Mouse (Mus musculus) granulocyte monocyte progenitor cell, adult 5-6 weeks (primary cell): ENCODE results near the gene Chadl. TPM values are rescaled to one million over a fixed set of nuclear protein-coding genes. Genes with fewer than 3 reads are reported as not detected.
"Not testable (repeated sequence)": the region's sequence is repeated elsewhere in the genome, so short reads cannot be mapped to it uniquely, and the experiment has no call there.

Source experiments
- ATAC-seq: replicated peaks from 2 replicates; pipeline ENCODE4 v1.8.0; 2016; ENCODE audit warnings: mild to moderate bottlenecking, moderate TSS enrichment, inconsistent platforms; ENCODE audit not compliant: poor library complexity, severe bottlenecking
- total RNA-seq, 2 experiments: library from RNA; stranded (forward) in 1 of 2; stranded (reverse) in 1 of 2; fragments of 200-712, 200-1000 nt in 1 of 2; fragments of >200 nt in 1 of 2; fragmentation: Nextera tagmentation in 1 of 2; gene quantifications; 2 replicates each; pipeline ENCODE4 v1.2.3; 2014 to 2017

Gene Chadl
- not detected in 2 replicates for total RNA-seq (2014; fragmentation: Nextera tagmentation)
- 0.43 TPM in 1 of 2 replicates, not detected in the other for total RNA-seq (2017)

DNA sequence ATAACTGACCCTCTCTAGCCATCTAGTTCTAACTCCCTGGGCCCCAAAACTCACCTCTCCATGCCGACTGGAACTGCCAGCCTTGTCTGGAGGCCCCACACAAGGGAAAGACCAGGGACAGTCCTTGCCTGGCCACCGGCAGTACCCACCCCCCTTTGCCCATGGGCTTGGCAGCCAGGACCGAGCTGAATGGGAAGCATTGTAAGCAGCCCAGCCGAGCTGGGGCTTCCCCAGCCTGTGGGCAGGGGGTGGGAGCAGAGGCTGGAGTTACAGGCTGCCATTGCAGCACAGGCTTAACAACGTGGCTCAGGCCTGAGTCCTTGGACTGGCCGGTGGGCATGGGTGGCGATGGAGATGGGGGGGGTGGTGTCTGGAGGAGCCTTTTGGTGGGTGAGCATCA lies at the start of gene Chadl:
Gene Chadl (minus strand): TSS at position 113 of the 400 bp plus-strand sequence.
- no peak for ATAC-seq

DNA sequence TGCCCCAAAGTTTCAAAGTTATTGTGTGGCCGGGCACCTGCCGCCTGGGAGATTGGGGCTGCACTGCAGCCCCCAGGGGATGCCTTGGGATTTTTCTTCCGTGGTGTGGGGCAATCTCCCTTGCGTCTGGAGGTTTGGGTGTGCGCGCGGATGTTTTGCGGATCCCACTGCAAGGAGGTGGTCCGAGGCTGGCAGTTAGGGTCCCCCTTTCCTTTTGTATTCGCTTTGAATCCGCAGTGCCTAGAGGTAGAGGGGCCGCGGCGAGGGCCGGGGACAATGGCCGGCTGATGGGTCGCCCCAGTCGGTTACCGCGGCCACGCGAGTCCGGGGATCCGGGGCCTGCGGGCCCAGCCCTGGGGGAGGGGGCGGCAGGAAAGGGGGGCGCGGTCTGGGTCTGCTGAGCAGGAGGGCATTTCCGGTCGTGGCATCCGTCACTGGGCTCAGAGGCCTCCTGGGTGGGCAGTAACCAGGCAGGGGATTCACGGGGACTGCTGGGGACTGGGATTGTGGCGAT lies 48.6 kb upstream of the Chadl start:
- ATAC-seq, result peak; percentile 69

GRCm38 (mm10) chr15:81744992-81745600 lies 48.0 kb upstream of the Chadl start, which contains the start of the genes Zc3h7b and Rangap1:
TSS of gene Zc3h7b (plus strand) at chr15:81745057.
TSS of gene Rangap1 (minus strand) at chr15:81745530.
- peak; percentile 67 for ATAC-seq

- ATAC-seq, result not testable (repeated sequence)
These were observed 45.3 kb upstream of the Chadl start for GRCm38 (mm10) chr15:81742368-81742767.

- ATAC-seq, result no peak
These were observed 42.8 kb upstream of the Chadl start for GRCm38 (mm10) chr15:81739924-81740323.

DNA sequence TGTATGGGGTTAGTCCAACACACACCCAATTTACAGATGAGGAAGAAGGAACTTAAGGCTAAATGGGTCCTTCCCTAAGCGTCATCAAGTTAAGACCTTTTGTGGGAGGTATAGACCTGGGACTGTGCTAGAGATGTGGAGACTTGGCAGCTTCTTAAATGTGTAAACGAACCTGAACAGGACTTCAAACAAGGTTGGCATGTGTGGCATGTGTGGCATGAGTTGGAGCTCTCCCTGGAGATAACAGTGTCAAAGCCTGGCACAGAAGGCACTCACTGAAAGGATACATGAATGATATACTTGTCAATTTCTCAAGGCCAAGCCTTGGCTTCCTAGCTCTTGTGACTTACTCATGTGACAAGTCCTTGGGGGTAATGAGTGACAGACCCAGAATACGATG lies 42.2 kb upstream of the Chadl start:
- no peak for ATAC-seq

GRCm38 (mm10) chr15:81735075-81735474 lies 38.0 kb upstream of the Chadl start:
- no peak for ATAC-seq

DNA sequence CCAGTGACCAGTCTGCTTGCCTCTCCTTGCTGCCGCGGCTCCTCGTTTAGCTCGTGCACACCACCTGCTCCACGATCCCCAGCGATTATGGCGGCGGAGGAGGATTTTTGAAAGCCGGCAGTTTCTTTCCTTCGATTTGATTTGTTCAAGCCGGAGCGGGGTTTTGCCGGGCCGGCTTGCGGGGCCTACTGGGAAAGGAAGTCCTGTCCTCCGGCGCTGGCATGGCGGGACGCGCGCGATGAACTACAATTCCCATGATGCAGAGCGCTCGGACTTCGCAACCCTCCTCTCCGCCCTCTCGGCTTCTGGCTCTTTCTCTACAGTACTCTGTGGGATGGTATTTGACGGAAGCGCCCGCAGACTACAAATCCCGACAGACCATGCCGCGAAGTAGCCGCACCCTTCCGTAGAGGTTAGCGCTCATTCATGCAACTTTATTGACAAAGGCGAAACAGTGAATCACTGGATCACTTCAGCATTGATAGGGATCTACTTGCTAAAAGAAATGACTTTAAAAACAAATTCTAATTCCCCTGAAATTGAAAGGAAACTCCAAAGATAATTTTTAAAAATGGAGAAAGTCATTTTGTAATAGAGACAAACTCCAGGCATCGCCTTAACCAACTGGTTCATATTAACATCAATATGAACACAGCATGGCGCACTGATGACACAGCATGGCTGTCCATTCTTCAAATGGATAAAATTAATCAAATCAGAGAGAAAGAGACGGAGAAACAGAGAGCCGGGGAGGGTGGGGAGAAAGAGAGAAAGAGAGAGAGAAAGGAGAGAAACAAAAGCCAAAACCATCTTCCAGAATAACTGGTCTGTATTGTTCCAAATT lies 32.9 kb upstream of the Chadl start:
- ATAC-seq, result peak; percentile 98

- ATAC-seq, result peak; percentile 50
These were observed 32.2 kb upstream of the Chadl start for GRCm38 (mm10) chr15:81729241-81729791.

- no peak for ATAC-seq
These were observed 28.9 kb upstream of the Chadl start for GRCm38 (mm10) chr15:81725965-81726364.

- ATAC-seq, result no peak
These were observed 26.6 kb upstream of the Chadl start for GRCm38 (mm10) chr15:81723653-81724052.

DNA sequence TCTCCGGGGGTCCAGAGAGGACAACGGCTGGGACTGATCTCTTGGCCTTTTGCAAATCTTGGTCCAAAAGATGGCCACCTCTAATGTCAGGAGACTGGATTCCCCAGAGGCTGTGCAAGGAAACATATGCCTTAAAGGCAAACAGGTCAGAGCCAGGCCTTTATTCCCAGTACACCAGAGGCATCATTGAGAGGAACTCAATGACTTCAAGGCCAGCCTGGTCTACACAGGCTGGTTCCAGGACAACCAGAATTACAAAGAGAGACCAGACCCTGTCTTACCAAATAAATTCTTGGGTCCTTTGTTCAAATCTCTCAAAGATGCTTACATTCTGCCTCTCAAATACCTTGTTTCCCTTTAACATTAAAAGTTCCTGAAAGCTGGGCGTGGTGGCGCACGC lies 25.3 kb upstream of the Chadl start:
- ATAC-seq, result no peak

GRCm38 (mm10) chr15:81719139-81719531 lies 22.0 kb upstream of the Chadl start:
- no peak for ATAC-seq

- ATAC-seq, result no peak
These were observed 21.4 kb upstream of the Chadl start for GRCm38 (mm10) chr15:81718336-81719138.

GRCm38 (mm10) chr15:81713742-81714141 lies 16.7 kb upstream of the Chadl start:
- ATAC-seq, result no peak

DNA sequence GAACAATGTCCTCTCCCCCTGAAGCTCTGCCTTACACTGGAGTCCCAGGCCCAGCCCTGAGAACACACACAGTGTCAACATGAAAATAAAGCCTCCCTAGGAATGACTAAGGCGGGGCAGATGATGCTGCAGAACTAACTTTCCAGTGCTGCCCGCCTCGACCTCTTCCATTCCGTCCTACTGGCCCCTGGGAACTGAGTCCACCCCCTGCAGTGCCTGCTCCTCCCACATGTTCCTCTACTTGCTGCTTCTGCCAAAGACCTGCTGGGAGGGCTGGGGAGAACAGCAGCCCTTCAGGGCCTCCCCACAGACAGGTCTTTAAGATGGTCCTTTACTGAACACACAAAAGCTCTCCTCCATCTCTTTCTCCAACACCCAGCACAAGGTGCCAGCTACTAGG lies 13.7 kb upstream of the Chadl start:
- ATAC-seq, result no peak

DNA sequence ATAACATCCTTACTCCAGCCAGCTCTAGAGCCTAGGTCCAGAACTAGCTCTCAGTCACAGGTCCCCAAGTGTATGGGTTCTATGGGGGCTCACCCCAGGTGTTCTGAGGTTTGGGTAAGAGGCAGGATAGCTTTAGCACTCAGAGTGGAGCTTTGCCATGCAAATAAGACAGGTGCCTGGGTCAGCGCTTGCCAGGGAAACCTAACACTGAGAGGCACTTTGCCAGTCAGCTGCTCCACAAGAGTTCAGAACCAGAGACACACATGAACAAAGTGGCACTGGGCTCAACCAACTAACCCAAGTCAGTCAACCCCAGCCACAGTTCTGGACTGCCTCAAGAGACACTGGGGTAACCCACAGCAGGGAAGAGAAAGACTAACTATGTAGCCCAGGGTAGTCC lies 12.6 kb upstream of the Chadl start:
- no peak for ATAC-seq

DNA sequence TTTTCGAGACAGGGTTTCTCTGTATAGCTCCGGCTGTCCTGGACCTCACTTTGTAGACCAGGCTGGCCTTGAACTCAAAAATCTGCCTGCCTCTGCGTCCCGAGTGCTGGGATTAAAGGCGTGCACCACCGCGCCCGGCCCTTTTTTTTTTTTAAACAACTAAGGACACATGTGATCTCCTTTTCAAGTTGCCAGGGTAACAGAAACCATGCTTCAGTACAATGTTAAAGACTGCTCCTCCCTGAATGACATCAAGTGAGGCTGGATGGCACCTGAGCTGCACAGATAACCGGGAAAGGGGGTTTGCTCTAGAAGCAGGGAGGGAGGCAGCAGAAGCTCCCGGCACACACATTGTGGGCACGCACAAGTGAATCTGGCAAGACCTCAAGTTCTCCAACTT lies 11.9 kb upstream of the Chadl start:
- no peak for ATAC-seq

GRCm38 (mm10) chr15:81703094-81703489 lies 6.0 kb upstream of the Chadl start:
- ATAC-seq, result no peak
